Mouse (Mus musculus) testis, adult 2 months (tissue): Measurements from ENCODE around the gene Irf1.

Experiments
- CTCF ChIP-seq: fragments of 200-500 bp; IDR thresholded peaks from 2 replicates; pipeline ENCODE4 v1.5.1; 2012; ENCODE audit warnings: low read depth, mild to moderate bottlenecking, inconsistent platforms, low read length, moderate library complexity; ENCODE audit not compliant: control insufficient read depth, insufficient read depth, insufficient replicate concordance
- POLR2A ChIP-seq: fragments of 200-500 bp; IDR thresholded peaks from 2 replicates; pipeline ENCODE4 v1.6.1; 2012; ENCODE audit warnings: low read depth, mild to moderate bottlenecking, inconsistent platforms, low read length, moderate library complexity; ENCODE audit not compliant: control insufficient read depth

- TF ChIP-seq CTCF (no peak), POLR2A (no peak)
These were observed 27.5 kb upstream of the Irf1 start for GRCm38 (mm10) chr11:53742353-53742752.
